Mouse (Mus musculus) forebrain, embryonic 13.5 days (tissue): Measurements from ENCODE around the gene Cyp27a1. TPM values are rescaled to one million over a fixed set of nuclear protein-coding genes. Genes with fewer than 3 reads are reported as not detected.

Source experiments
- ATAC-seq: fragments of 200-750 bp; cut with Nextera tagmentation; 2 replicates; pipeline ENCODE4 v1.8.0; 2017
- H3K27ac ChIP-seq: fragments of 300-500 bp; sonication (generic); 2 replicates; pipeline ENCODE4 v1.5.1; 2015; ENCODE audit warnings: inconsistent platforms, mild to moderate bottlenecking, moderate library complexity
- H3K27me3 ChIP-seq: fragments of 300-500 bp; sonication (generic); 2 replicates; pipeline ENCODE4 v1.6.1; 2015; ENCODE audit warnings: mild to moderate bottlenecking, inconsistent platforms
- H3K36me3 ChIP-seq: fragments of 300-500 bp; sonication (generic); 2 replicates; pipeline ENCODE4 v1.6.1; 2015; ENCODE audit warnings: mild to moderate bottlenecking, inconsistent platforms; ENCODE audit not compliant: poor library complexity, severe bottlenecking
- H3K4me1 ChIP-seq: fragments of 300-500 bp; sonication (generic); 2 replicates; pipeline ENCODE4 v1.6.1; 2015; ENCODE audit warnings: inconsistent platforms
- H3K4me2 ChIP-seq: fragments of 300-500 bp; sonication (generic); 2 replicates; pipeline ENCODE4 v1.6.1; 2015; ENCODE audit warnings: inconsistent platforms, mild to moderate bottlenecking, moderate library complexity
- H3K4me3 ChIP-seq: fragments of 300-500 bp; sonication (generic); 2 replicates; pipeline ENCODE4 v1.5.1; 2015; ENCODE audit warnings: mild to moderate bottlenecking, inconsistent platforms
- H3K9ac ChIP-seq: fragments of 300-500 bp; sonication (generic); 2 replicates; pipeline ENCODE4 v1.6.1; 2015; ENCODE audit warnings: mild to moderate bottlenecking, inconsistent platforms
- H3K9me3 ChIP-seq: fragments of 300-500 bp; sonication (generic); replicated peaks from 2 replicates; pipeline ENCODE4 v1.6.1; 2016; ENCODE audit warnings: inconsistent platforms
- WGBS: fragments of 180-500 bp; shearing (Covaris S2); methylation state at CpG from one replicate; pipeline ENCODE4 v1.1.7; 2015; 5-methylcytosine and 5-hydroxymethylcytosine counted together
- polyA plus RNA-seq: library from polyadenylated mRNA; unstranded; fragments of >200 nt; fragmentation: Nextera tagmentation; extraction: Ambion mirVana; gene quantifications from 2 replicates; pipeline ENCODE4 v1.2.1, GENCODE M21; 2015

Gene Cyp27a1
- polyA plus RNA-seq, 1 experiment from 2014 or later = 0.81 TPM

DNA sequence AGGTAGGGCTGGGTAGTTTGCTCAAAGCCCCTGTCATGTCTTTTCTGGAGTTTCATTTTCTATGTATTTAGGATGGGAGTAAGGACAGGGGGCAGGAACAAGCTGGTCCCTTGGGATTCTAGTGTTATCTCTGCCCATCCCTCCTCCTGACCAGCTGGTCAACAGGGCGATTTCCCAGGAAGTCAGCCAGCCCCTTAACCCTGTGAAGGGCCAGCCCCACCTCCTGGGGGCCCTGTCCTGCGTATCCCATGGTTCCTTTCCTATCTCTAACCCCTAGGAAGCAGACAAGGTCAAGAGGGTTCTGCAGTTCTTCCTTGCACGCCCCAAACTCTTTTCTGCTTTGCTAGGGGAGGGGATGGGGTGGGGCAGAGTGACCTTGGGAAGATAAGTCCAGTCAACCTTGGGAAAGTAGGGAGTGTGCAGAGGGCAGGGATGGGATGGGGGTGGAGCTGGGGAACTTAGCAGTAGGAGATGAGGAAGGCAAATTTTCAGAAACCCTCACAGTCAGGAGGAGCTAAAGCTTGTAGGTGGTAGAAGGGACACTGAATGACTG, 65.6 kb downstream of the Cyp27a1 start:
- Histone ChIP-seq H3K27me3 (peaks cover 96% of the 10 kb centered on the region), H3K9ac (no peak overlapping the region), H3K4me3 (no peak overlapping the region), H3K4me1 (peaks cover 6% of the 10 kb centered on the region), H3K4me2 (no peak overlapping the region), H3K9me3 (no peaks in the 10 kb centered on the region), H3K36me3 (no peaks in the 10 kb centered on the region), H3K27ac (no peak overlapping the region)
- ATAC-seq = no peak
- WGBS = 35% methylated on average over 3 of the region's 3 CpGs

DNA sequence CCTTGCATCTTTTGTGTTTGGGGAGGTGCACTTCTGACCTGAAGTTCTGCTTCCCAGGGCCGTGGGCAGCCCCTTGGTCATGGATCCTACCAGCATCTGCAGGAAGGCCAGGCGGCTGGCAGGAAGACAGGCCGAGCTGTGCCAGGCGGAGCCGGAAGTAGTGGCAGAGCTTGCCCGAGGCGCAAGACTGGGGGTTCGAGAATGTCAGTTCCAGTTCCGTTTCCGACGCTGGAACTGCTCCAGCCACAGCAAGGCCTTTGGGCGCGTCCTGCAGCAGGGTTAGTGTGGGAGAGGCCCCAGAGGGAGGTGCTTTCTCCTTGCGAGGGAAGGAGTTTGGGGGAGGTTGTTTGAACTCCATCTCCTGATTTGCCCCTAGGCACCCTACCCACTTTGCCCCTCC, 68.7 kb downstream of the Cyp27a1 start:
- H3K9ac ChIP-seq = no peak overlapping the region
- peaks cover 11% of the 10 kb centered on the region for H3K4me1 ChIP-seq

DNA sequence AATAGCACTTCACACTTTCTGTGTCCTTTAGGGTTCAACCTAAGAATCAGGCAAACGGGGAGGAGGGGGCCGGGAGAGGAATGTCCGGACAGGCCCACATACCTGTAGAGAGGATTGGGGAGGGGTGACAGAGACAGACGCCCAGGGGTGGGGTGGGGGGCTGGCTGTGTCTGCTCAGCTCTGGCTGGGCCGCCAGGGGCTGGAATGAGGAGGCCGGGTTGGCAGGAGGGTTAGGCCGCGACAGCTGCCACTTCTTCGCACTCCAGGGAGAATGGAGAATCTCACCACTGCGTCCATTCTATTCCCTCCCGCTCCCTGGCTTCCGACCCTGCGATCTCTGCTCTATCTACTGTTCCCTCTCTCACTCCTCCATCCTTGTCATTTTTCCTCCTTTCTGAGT, 70.2 kb downstream of the Cyp27a1 start:
- no peaks in the 10 kb centered on the region for H3K36me3 ChIP-seq
- peak overlapping the region; percentile 80 for H3K4me2 ChIP-seq
- H3K27me3 ChIP-seq = peaks cover 94% of the 10 kb centered on the region
- ATAC-seq = no peak
- H3K9ac ChIP-seq = no peak overlapping the region
- H3K27ac ChIP-seq = no peak overlapping the region
- H3K4me1 ChIP-seq = peaks cover 11% of the 10 kb centered on the region
- H3K4me3 ChIP-seq = peak overlapping the region; percentile 46
- H3K9me3 ChIP-seq = no peaks in the 10 kb centered on the region
- WGBS = 2% methylated on average over 13 of the region's 13 CpGs

More for the DNA sequence above, 68.7 kb downstream of the Cyp27a1 start:
- Histone ChIP-seq H3K4me2 (no peak overlapping the region), H3K36me3 (no peaks in the 10 kb centered on the region), H3K27ac (no peak overlapping the region), H3K27me3 (peaks cover 94% of the 10 kb centered on the region), H3K4me3 (no peak overlapping the region), H3K9me3 (no peaks in the 10 kb centered on the region)
- 8% methylated on average over 14 of the region's 14 CpGs for WGBS
- no peak for ATAC-seq

DNA sequence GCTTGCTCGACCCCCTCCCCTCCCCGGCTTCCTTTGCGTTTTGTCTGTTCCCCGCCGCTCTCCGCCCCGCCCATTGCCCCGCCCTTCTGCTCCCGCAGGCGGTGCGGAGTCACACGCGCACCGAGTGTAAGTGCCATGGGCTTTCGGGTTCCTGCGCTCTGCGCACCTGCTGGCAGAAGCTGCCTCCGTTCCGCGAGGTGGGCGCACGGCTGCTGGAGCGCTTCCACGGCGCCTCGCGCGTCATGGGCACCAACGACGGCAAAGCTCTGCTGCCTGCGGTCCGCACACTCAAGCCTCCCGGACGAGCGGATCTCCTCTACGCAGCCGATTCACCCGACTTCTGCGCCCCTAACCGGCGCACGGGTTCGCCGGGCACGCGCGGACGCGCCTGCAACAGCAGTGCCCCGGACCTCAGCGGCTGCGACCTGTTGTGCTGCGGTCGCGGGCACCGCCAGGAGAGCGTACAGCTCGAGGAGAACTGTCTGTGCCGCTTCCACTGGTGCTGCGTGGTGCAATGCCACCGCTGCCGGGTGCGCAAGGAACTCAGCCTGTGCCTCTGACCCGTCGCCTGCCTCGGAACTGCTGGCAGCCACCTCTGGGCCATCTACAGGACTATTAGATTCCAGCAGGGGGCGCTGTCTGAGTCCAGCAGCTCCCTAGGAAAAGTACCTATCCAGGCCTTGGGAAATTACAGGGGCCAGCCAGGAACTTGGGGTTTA, 70.8 kb downstream of the Cyp27a1 start:
- H3K4me2 ChIP-seq = peak overlapping the region; percentile 80
- H3K9ac ChIP-seq = peak overlapping the region; percentile 34; the same call in 1 of the 2 replicates
- H3K4me3 ChIP-seq = peak overlapping the region; percentile 46
- H3K36me3 ChIP-seq = no peaks in the 10 kb centered on the region
- peaks cover 94% of the 10 kb centered on the region for H3K27me3 ChIP-seq
- H3K27ac ChIP-seq = no peak overlapping the region
- ATAC-seq = peak; percentile 61
- no peaks in the 10 kb centered on the region for H3K9me3 ChIP-seq
- WGBS = under 1% methylated on average over 67 of the region's 67 CpGs
- H3K4me1 ChIP-seq = peaks cover 11% of the 10 kb centered on the region

Other genes starting within 250 kb of the Cyp27a1 start
- gene Cnot9, start 207.5 kb upstream of the Cyp27a1 start, polyA plus RNA-seq = 64.2 and 68.6 TPM in 2 replicates
- 1.6 and 1.9 TPM in 2 replicates for gene Plcd4, start 170.7 kb upstream of the Cyp27a1 start, polyA plus RNA-seq
- gene Usp37, start 169.3 kb upstream of the Cyp27a1 start, polyA plus RNA-seq = 35.8 and 38.5 TPM in 2 replicates
- 9.2 and 9.3 TPM in 2 replicates for gene Zfp142, start 125.3 kb upstream of the Cyp27a1 start, polyA plus RNA-seq
- gene Bcs1l, start 125.3 kb upstream of the Cyp27a1 start, polyA plus RNA-seq = 20.5 and 22.7 TPM in 2 replicates
- 38.8 and 42.8 TPM in 2 replicates for gene Rnf25, start 112.2 kb upstream of the Cyp27a1 start, polyA plus RNA-seq
- 24.5 and 24.7 TPM in 2 replicates for gene Stk36, start 112.1 kb upstream of the Cyp27a1 start, polyA plus RNA-seq
- gene Ttll4, start 51.8 kb upstream of the Cyp27a1 start, polyA plus RNA-seq = 16.7 and 21.2 TPM in 2 replicates
- not detected in 2 replicates for gene Prkag3, start 35.6 kb downstream of the Cyp27a1 start, polyA plus RNA-seq
- gene Wnt6, start 58.3 kb downstream of the Cyp27a1 start, polyA plus RNA-seq = 0.73 and 0.92 TPM in 2 replicates
- 0.29 and 0.63 TPM in 2 replicates for gene Wnt10a, start 77.9 kb downstream of the Cyp27a1 start, polyA plus RNA-seq
- 0.76 and 1.3 TPM in 2 replicates for gene Cdk5r2, start 141.4 kb downstream of the Cyp27a1 start, polyA plus RNA-seq
- gene Fev, start 171.8 kb downstream of the Cyp27a1 start, polyA plus RNA-seq = not detected in 2 replicates
- not detected in 2 replicates for gene Cryba2, start 179.6 kb downstream of the Cyp27a1 start, polyA plus RNA-seq
- gene Cfap65, start 222.0 kb downstream of the Cyp27a1 start, polyA plus RNA-seq = 0.56 and 0.57 TPM in 2 replicates
- 0.20 and 0.21 TPM in 2 replicates for gene Ihh, start 238.1 kb downstream of the Cyp27a1 start, polyA plus RNA-seq